Mouse (Mus musculus): ENCODE measurements around the gene Fan1. TPM values are rescaled to one million over a fixed set of nuclear protein-coding genes. Genes with fewer than 3 reads are reported as not detected.

The Fan1 gene
- polyA plus RNA-seq (2015; fragmentation: Nextera tagmentation; extraction: Ambion mirVana) = 3.2 and 4.8 TPM in 2 replicates

GRCm38 (mm10) chr7:64373830-64374562 is at the start of gene Fan1:
Gene Fan1 (minus strand): TSS chr7:64374095.

GRCm38 (mm10) chr7:64392122-64392818 is 18.4 kb upstream of the Fan1 start, which contains the start of the genes Mphosph10 and Mcee:
Gene Mphosph10 (minus strand): TSS chr7:64392268.
Gene Mcee (plus strand): TSS chr7:64392607.

Other genes with a start within 250 kb of the Fan1 start
- 0.10 TPM in 2 replicates for gene Trpm1, start 220.3 kb downstream of the Fan1 start, polyA plus RNA-seq (2015; fragmentation: Nextera tagmentation; extraction: Ambion mirVana)
- gene Mtmr10, start 86.4 kb downstream of the Fan1 start, polyA plus RNA-seq (2015; fragmentation: Nextera tagmentation; extraction: Ambion mirVana) = 7.1 and 7.2 TPM in 2 replicates
- 19.3 and 20.7 TPM in 2 replicates for gene Mphosph10, start 18.2 kb upstream of the Fan1 start, polyA plus RNA-seq (2015; fragmentation: Nextera tagmentation; extraction: Ambion mirVana)
- gene Mcee, start 18.5 kb upstream of the Fan1 start, polyA plus RNA-seq (2015; fragmentation: Nextera tagmentation; extraction: Ambion mirVana) = 87.3 and 99.0 TPM in 2 replicates
- 0.44 and 1.2 TPM in 2 replicates for gene Apba2, start 127.6 kb upstream of the Fan1 start, polyA plus RNA-seq (2015; fragmentation: Nextera tagmentation; extraction: Ambion mirVana)

Data from skeletal muscle tissue, postnatal 0 days (tissue).